Mouse (Mus musculus) midbrain, postnatal 0 days (tissue): ENCODE data around the gene Ina. TPM values are rescaled to one million over a fixed set of nuclear protein-coding genes. Genes with fewer than 3 reads are reported as not detected.
"Not testable (repeated sequence)": the region's sequence is repeated elsewhere in the genome, so short reads cannot be mapped to it uniquely, and the experiment has no call there.

Experiments used
- ATAC-seq: fragments of 200-750 bp; cut with Nextera tagmentation; 2 replicates; pipeline ENCODE4 v1.8.0; 2017; ENCODE audit warnings: moderate number of reproducible peaks, mild to moderate bottlenecking, moderate TSS enrichment, moderate library complexity; ENCODE audit not compliant: low FRiP score
- DNase-seq: peaks from one replicate; pipeline ENCODE4 v3.0.0-alpha.2; 2015; ENCODE audit warnings: low spot score
- H3K27ac ChIP-seq: fragments of 300-500 bp; sonication (generic); 2 replicates; pipeline ENCODE4 v1.5.1; 2014; ENCODE audit warnings: low read depth, mild to moderate bottlenecking, low read length, mixed read lengths
- H3K27me3 ChIP-seq: fragments of 300-500 bp; sonication (generic); 2 replicates; pipeline ENCODE4 v1.6.1; 2014; ENCODE audit warnings: low read length, control low read depth, mixed read lengths; ENCODE audit not compliant: insufficient read depth
- H3K36me3 ChIP-seq: fragments of 300-500 bp; sonication (generic); 2 replicates; pipeline ENCODE4 v1.6.1; 2014; ENCODE audit warnings: low read length, control low read depth, mixed read lengths; ENCODE audit not compliant: insufficient read depth
- H3K4me1 ChIP-seq: fragments of 300-500 bp; sonication (generic); 2 replicates; pipeline ENCODE4 v1.6.1; 2014; ENCODE audit warnings: mild to moderate bottlenecking, control low read depth, antibody characterized with exemption, low read length, mixed read lengths; ENCODE audit not compliant: insufficient read depth
- H3K4me2 ChIP-seq: fragments of 300-500 bp; sonication (generic); 2 replicates; pipeline ENCODE4 v1.6.1; 2014; ENCODE audit warnings: low read depth, mild to moderate bottlenecking, low read length, mixed read lengths; ENCODE audit not compliant: poor library complexity, severe bottlenecking
- H3K4me3 ChIP-seq: fragments of 300-500 bp; sonication (generic); 2 replicates; pipeline ENCODE4 v1.5.1; 2014; ENCODE audit warnings: low read depth, mild to moderate bottlenecking, low read length, moderate library complexity
- H3K9ac ChIP-seq: fragments of 300-500 bp; sonication (generic); replicated peaks from 2 replicates; pipeline ENCODE4 v1.6.1; 2014; ENCODE audit warnings: mild to moderate bottlenecking, low read length, moderate library complexity, mixed read lengths; ENCODE audit not compliant: poor library complexity, severe bottlenecking
- H3K9me3 ChIP-seq: fragments of 300-500 bp; sonication (generic); 2 replicates; pipeline ENCODE4 v1.6.1; 2016; ENCODE audit warnings: low read length, control low read depth
- CTCF ChIP-seq: IDR thresholded peaks from 2 replicates; pipeline ENCODE4 v1.5.1; 2016; ENCODE audit warnings: antibody characterized with exemption, mild to moderate bottlenecking
- WGBS: fragments of 180-500 bp; shearing (Covaris S2); extraction: QIAGEN DNeasy Blood & Tissue Kit; methylation state at CpG from one replicate; pipeline ENCODE4 v1.1.7; 2014; 5-methylcytosine and 5-hydroxymethylcytosine counted together
- polyA plus RNA-seq: library from polyadenylated mRNA; unstranded; fragments of >200 nt; fragmentation: Nextera tagmentation; extraction: Ambion mirVana; gene quantifications from 2 replicates; pipeline ENCODE4 v1.2.1, GENCODE M21; 2015
- total RNA-seq: library from RNA; depleted of rRNA; stranded (reverse); fragments of >200 nt; gene quantifications from 2 replicates; pipeline ENCODE4 v1.2.3, GENCODE M21; 2014

Ina gene
- total and polyA plus RNA-seq, 2 experiments from 2014 or later, result 229 to 310 TPM

GRCm38 (mm10) chr19:46975997-46976396 lies 38.5 kb upstream of the Ina start:
- DNase-seq (no peak), ATAC-seq (no peak)
- no peak overlapping the region for H3K27ac ChIP-seq
- 88% methylated on average over 8 of the region's 8 CpGs for WGBS
- H3K36me3 ChIP-seq, result no peaks in the 10 kb centered on the region
- no peak overlapping the region for H3K4me2 ChIP-seq
- no peak overlapping the region for H3K4me3 ChIP-seq
- H3K27me3 ChIP-seq, result no peaks in the 10 kb centered on the region
- no peak for TF ChIP-seq CTCF
- H3K4me1 ChIP-seq, result peaks cover 11% of the 10 kb centered on the region
- H3K9ac ChIP-seq, result no peak overlapping the region
- no peaks in the 10 kb centered on the region for H3K9me3 ChIP-seq

DNA sequence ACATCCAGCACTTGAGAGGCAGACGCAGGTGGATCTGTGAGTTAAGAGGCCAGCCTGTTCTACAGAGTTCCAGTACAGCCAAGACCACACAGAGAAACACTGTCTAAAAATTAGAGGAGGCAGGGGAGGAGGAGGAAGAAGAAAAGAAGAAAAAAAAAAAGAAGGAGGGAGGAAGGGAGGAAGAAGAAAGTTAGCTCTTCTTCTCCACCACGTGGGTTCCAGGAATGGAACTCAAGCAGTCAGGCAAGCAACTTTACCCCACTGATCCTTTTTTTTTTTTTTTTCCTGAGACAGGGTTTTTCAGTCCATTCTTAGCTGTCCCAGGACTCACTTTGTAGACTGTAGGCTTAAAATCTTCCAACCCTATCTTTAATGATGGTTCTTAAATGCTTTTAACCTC lies 37.8 kb upstream of the Ina start:
- no peak for TF ChIP-seq CTCF
- peaks cover 5% of the 10 kb centered on the region; the same call in 1 of the 2 replicates for H3K4me1 ChIP-seq
- WGBS, result 62% methylated on average over 2 of the region's 2 CpGs
- H3K36me3 ChIP-seq, result no peaks in the 10 kb centered on the region
- no peaks in the 10 kb centered on the region for H3K9me3 ChIP-seq
- DNase-seq, result no peak
- no peak overlapping the region for H3K4me2 ChIP-seq
- no peak overlapping the region for H3K4me3 ChIP-seq
- no peak for ATAC-seq
- H3K27me3 ChIP-seq, result no peaks in the 10 kb centered on the region
- H3K27ac ChIP-seq, result no peak overlapping the region
- H3K9ac ChIP-seq, result no peak overlapping the region

GRCm38 (mm10) chr19:46977460-46977859 lies 37.0 kb upstream of the Ina start:
- no peak overlapping the region for H3K9ac ChIP-seq
- WGBS, result 11% methylated on average over 6 of the region's 6 CpGs
- H3K27me3 ChIP-seq, result no peaks in the 10 kb centered on the region
- TF ChIP-seq CTCF, result no peak
- no peak overlapping the region for H3K27ac ChIP-seq
- ATAC-seq (no peak), DNase-seq (peak; percentile 53)
- no peaks in the 10 kb centered on the region for H3K36me3 ChIP-seq
- H3K4me3 ChIP-seq, result no peak overlapping the region
- no peaks in the 10 kb centered on the region for H3K9me3 ChIP-seq
- H3K4me2 ChIP-seq, result no peak overlapping the region
- no peaks in the 10 kb centered on the region for H3K4me1 ChIP-seq

DNA sequence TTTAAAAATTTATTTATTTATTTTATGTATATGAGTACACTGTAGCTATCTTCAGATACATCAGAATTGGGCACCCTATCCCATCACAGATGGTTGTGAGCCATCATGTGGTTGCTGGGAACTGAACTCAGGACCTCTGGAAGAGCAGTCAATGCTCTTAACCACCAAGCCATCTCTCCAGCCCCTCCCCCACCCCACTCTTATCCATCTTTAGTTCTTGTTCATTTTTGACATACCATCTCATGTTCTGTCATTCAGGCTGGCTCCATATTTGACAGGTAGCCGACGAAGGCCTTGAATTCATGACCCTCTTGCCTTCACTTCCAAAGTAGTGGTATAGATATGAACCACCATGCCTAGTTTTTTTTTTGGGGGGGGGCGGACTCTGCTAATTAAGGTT lies 36.4 kb upstream of the Ina start:
- not testable (repeated sequence) for H3K36me3 ChIP-seq, H3K27me3 ChIP-seq, H3K4me2 ChIP-seq, DNase-seq, H3K9ac ChIP-seq, H3K9me3 ChIP-seq, H3K27ac ChIP-seq, H3K4me3 ChIP-seq, H3K4me1 ChIP-seq, ATAC-seq
- 96% methylated on average over 3 of the region's 3 CpGs for WGBS

DNA sequence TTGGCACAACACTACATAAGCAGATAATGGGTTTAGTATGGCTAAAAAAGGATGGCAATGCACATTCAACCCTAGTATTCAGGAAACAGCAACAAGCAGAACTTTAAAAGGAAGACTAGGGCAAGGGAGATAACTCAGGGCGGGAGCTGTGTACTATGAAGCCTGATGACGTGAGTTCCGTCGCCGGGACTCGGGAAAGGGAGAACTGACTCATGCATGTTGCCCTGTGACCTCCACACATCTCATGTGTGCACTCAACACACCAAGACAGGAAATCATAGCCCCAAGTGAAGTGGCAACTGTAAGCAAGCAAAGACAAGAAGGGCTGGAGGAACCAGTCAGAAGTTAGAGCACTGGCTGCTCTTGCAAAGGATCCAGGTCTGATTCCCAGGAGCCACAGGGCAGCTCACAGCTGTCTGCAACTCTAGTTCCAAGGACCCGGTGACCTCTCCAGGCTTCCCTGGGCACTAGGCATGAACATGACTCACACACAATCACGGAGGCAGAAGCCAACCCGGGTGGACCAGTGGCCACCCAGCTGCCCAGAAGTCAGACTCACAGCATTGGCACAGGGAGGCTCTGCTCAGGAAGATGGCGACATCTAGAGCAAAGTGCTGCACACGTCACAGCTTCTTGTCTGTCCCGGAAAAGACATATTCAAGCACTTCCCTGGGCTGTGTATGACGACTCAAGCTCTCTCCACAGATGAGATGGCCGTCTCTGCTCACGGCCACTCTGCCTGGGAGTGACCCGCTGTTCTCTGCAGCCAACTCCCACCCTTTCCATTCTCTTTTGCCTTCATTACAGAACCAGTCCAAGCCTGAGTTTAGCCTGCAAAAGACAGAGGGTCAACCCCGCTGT lies 35.3 kb upstream of the Ina start:
- WGBS, result 85% methylated on average over 17 of the region's 17 CpGs
- no peak for DNase-seq
- H3K9ac ChIP-seq, result no peak overlapping the region
- H3K4me2 ChIP-seq, result no peak overlapping the region
- no peak overlapping the region for H3K4me3 ChIP-seq
- no peaks in the 10 kb centered on the region for H3K9me3 ChIP-seq
- ATAC-seq, result no peak
- H3K27ac ChIP-seq, result no peak overlapping the region
- TF ChIP-seq CTCF, result no peak
- H3K36me3 ChIP-seq, result no peaks in the 10 kb centered on the region
- no peaks in the 10 kb centered on the region for H3K27me3 ChIP-seq
- H3K4me1 ChIP-seq, result 0 out of 2 replicates have a peak, but pooled peaks cover 4% of the 10 kb centered on the region

DNA sequence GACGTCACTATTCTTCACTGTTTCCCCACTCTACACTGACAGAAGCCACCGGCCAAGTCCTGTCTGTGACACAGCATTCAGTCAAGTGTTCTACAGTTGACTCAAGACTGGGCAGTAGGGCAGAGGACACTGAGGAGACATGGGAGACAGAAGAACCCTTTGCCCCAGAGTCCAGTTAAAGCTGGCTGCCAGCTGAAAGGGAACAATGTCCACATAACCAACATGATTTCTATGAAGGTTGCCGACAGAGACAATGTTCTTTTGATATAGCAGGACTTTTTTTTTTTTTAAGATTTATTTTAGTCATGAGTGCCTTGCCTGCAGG lies 34.8 kb upstream of the Ina start:
- no peak for TF ChIP-seq CTCF
- no peaks in the 10 kb centered on the region for H3K36me3 ChIP-seq
- H3K9ac ChIP-seq, result no peak overlapping the region
- H3K9me3 ChIP-seq, result no peaks in the 10 kb centered on the region
- 0 out of 2 replicates have a peak, but pooled peaks cover 4% of the 10 kb centered on the region for H3K4me1 ChIP-seq
- no peak overlapping the region for H3K4me2 ChIP-seq
- H3K27ac ChIP-seq, result no peak overlapping the region
- H3K27me3 ChIP-seq, result no peaks in the 10 kb centered on the region
- ATAC-seq, result no peak
- H3K4me3 ChIP-seq, result no peak overlapping the region
- WGBS, result 77% methylated on average over 3 of the region's 3 CpGs
- DNase-seq, result no peak
